Mouse (Mus musculus) ovary, adult 18-20 months (tissue): ENCODE data around the gene Aim2.
"Not testable (repeated sequence)": the region's sequence is repeated elsewhere in the genome, so short reads cannot be mapped to it uniquely, and the experiment has no call there.

ENCODE experiments used
- DNase-seq: peaks from one replicate; pipeline ENCODE4 v3.0.0; 2022; ENCODE audit warnings: low spot score, mixed read lengths

The Aim2 gene

DNA sequence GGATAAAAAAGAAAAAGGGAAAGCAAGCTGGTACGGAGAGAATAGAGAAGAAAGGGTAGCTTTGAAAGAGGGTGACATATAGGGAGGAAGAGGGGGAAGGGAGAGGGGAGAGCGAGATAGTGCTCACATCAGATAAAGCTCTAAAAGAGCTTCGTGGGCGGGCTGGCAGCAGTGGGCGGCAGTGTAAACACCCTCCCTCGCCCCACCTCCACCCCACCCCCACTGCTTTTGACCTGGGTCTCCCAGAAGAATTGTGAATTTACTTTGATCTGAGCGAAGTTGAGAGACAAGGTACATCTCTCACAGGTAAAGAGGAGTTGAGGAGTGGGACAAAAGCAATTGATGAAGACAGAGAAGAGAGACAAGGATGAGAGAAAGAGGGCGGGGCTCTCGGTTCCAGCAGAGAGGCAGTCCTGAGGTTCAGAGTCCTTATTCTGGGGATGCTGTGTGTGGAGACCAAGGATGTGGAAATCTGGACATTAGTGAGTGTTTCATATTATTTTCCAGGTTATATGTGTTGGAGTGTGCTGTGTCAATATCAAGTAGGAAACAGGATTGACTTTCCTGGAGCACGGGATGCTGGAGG is at the start of gene Aim2:
Aim2 (plus strand) TSS at position 508 of the 586 bp plus-strand sequence.
- DNase-seq: no peak

DNA sequence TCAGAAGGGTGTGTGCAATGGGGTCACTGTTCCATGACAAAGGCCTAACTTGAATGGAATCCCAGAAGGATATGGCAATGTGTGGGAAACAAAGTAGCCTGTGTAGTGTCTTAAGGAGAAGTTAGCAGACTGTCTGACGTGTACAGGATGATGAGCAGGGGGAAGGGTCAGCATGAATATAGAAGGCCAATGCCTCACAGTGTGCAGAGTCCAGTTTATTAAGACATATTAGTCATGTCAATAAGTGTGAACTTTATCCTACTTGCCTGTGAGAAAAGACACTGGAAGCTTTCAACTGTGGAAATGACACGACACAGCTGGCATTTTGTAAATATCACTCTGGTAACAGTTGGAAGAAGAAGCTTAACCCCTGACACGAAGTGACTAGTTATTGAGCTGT is 47.9 kb upstream of the Aim2 start:
- DNase-seq: not testable (repeated sequence)

DNA sequence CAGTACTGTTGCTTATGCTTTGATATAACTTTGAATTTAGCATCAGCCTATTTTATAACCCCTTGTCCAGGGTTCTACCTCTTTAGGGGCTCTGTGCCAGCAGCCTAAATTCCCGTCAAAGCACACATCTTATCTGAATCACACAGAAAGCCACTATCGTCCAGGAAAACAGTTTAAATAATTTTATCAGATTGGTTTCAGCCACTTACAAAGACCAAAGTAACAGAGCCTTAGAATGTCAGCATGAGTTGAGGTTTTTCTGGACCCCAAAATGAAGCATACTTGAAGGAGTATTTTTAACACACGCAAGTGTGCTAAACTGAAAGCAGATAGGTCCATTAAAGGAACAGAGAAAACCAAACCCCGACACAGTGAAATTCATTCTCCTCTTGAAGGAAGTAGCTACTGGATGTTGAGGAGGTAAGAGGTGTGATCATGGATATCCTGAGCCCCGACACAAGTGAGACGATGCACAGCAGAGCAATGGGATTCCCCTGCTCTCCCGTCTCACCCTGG is 37.1 kb upstream of the Aim2 start:
- DNase-seq: not testable (repeated sequence)

DNA sequence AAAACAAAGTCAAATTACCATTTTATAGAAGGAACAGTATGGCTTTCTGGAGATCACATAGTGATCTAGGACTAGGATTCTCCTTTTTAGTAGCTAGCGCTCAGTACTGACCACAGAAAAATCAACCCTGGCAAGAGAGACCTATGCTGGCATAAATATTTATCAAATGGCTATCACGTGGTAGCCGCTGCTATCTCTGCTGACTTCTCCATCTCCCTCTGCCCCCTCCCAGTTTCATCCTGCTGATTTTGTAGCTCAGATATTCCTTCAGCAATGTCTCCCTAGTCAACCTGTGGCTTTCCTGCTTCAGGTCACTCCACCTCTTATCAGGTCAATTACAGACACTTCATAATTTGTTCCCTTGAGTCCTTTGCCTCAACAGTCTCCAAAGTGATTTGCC is 35.0 kb upstream of the Aim2 start:
- DNase-seq: no peak

DNA sequence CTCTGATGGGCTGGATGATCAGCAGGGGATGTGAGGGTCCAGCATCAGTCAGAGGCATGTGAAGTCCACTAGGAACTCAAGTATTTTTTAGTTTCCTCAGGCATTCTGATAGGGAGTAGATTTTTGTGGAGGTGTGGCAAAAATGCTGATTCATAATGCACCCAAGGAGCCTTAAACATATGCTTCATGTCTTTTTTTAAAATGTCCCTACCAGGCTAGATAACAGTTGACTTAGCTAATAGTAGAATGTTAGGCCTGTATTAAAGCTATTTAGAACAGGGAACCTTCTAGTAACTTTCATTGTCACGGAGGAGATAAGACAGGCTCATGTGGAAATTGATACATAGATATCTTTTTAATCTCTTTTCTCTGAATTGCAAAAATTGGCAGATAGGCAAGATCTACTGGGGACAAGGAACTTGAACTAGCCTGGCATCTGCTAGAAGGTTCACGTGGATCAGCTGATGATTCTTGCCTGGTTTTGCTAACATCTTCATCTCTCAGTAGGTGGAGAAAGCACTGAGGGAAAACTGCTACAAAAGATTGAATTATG is 32.7 kb upstream of the Aim2 start:
- no peak for DNase-seq

DNA sequence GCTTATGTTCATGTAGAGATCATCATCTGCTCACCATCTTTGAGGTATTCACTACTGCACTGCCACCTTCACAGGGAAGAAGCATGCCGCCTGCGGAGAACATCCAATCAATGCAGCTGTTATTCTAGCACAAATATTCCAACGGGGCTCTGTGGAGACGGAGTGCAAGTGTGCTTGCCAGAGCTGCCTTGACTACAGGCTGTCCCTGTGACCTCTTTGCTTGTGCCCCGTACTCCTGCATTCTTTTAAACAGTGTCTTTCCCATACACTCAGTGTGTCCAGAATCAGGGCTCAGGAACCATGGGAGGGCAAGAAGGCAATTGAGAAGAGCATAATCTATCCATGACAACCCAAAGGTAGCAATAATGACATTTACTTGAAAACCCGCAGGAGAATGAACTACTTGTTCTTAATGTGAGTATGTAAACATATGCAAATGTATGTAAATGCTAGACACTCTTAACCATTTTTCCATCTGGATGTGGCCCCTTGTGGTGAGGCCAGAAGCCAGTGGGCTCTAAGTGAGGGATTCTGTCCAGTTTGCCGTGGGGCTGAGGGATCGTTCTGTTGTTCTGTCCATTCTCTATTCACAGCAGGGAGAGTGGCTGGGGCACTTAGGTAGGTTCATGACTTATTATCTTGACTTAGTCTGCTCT is 29.0 kb upstream of the Aim2 start:
- no peak for DNase-seq

DNA sequence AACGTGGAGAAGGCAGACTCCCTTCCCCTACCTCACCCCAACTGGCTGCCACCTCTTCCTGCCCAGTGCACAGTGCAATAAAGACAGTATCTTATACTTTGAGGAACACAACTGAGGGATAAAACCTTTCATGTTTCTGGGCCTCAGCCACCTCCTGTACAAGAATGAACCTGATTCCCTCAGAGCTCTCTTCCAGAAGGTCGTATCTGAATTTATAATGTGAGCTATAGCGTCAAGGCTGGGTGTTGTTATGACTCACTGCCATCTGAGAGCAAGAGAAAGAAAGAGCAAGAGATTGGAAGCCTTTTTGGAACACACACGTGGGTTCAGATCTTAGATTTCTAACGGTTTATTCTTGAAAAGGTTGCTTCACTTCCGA is 28.4 kb upstream of the Aim2 start:
- DNase-seq: no peak

DNA sequence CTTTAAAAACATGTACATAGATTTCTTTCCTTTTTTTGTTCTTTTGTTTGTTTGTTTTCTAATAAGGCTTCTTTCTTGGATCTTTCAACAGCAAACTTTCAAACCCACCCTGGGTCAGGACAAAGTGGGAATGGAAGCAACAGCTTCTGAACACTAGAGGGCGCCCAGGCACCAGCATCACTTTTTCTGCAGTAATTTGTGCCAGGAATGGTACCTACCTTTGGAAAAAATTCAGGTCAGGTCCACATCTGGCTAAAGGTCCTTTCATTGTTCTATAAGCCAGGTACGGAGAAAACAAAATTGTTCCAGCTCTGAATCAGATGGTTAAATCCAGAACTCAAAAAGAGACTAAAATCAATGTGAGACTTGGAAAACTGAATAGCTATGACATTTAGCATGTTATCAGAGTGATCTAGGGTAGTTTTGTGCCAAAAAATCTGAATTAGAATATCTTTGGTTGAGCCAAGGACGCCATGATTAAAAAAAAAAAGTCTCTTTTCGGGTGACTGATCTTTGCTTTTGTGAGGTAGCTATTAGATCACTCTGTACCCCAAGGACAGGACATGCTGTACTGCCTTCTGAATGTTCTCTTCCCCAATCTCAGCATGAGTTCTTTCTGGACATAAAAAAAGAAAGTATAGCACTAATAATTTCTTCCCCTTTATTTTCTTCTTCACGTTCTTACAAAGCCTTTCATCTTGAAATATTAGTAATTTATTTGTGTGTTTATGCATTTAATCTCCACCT is 26.7 kb upstream of the Aim2 start:
- DNase-seq: no peak

DNA sequence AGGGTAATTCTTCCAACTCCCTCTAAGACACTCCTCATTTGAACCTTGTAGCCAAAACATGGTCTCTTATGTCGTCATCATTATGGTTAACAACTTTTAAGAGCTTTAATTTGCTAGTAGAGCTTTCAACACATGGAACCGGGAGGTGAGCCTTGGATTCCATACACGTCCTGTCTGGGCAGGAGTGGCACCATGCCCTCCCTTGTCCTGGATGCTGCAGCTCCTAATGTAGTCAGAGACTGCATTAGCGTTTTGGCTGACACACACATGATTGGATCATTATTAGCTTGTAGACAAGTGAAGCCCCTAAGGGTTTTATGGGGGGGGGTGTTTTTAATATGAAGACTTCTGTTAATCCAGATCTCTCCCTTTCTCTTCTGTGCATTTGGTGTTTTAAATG is 25.7 kb upstream of the Aim2 start:
- DNase-seq: no peak

DNA sequence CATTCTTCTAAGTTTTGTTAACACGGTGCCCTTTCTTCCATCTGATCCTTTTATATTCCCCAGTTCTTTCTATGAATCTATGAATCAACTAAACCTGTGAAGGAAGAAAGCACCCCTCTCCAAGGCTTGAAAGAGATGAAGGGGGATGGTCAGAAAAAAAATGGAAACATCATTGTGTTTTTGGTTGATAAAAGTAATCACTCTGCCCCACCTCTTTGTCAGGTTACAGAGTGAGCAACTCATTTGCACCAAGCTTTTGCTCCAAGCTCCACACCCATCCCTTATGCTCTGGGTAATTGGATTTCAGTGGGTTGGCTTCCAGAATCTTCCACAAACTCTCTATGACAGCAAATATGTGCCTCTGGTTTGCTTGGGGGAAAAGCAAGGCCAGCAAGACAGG is 25.3 kb upstream of the Aim2 start:
- no peak for DNase-seq

DNA sequence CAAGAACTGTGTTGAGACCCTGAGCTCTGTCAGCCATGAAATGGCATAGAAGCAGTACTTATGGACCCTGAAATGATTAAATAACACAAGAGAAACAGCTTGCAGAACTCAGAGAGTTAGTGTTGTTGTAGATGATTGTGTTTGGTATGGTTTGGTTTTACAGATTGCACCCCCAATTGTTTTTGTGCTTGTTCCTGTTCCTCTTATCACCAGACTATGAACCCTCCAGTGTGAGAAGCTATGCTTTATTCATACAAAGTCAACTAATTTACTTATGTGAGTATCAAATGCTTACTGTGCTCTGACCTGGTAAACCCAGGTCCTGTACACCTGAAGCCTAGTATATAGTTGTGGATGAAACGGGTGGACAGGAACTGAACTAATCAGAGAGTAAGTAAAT is 24.1 kb upstream of the Aim2 start:
- no peak for DNase-seq

DNA sequence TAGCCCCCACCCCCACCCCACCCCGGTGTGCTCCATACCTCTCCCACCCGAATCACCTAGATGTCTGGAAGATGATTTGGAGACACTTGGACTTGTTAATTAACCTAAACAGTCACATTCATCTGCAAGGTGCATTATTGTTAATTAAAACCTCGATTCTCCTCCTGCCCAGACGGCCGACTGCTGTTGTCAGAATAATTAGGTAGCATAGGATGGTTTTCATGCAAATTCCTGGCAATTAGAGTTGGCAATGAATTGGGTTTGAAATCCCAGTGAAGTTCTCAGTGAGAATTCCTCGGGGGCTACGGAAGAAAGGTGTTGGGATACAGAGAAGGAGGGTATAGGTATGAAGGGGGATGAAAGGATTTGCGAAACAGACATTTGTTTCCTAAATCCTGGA is 22.2 kb upstream of the Aim2 start:
- DNase-seq: no peak

DNA sequence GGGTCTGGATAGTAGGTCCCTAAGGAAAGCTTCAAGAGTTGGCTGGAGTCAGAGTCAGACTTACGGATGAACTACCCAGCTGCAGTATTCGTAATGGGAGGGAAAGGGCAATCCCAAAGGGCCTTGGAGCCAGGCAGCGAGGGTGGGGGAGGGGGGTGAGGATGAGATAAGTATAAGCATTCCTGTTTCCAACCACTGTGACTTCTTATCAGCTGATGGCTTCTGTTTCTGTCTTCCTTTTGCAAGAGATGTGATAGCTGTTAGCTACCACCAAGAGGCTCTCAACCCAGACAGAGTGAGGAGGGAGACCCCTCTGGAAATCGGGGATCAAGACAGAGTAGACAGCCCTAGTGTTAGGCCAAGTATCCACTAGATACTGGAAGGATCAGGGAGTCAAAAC is 21.5 kb upstream of the Aim2 start:
- DNase-seq: no peak

DNA sequence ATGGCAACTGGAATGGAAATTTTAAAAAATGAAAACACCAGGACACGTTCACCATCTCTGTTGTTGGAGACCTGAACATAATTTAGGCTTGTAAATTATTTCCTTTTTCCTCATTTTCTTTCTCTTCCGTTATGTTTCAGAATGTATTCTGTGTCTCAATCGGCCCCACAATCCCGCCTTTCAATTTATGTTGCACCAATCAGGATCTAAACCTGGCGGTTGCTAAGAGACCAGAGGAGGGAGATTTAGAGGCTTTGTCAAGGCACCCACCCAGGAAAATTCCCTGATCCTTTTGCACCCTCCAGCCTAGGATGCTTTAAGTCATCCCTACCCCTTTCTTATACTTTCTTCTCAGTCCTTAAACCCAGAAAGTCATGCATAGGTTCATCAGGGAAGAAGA is 20.9 kb upstream of the Aim2 start:
- DNase-seq: no peak

DNA sequence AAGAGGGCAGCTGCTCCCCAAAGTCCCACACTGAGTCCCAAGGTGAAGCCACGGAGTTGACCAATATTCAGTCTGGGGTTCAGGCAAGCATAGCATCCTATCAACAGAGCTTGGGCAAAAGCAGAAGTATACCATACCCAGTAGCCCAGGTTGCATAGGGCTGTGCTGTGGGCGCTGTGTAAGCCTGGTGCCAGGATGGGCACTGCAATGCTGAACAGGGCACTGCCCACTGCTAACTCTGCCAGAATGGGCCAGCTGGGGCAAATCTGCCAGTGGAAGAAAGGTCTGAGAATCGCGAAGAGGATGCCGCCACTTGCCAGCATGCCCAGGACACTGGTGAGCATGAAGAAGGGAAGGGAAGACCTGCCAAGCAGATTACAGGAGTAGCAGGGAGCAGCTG is 18.3 kb upstream of the Aim2 start:
- no peak for DNase-seq

DNA sequence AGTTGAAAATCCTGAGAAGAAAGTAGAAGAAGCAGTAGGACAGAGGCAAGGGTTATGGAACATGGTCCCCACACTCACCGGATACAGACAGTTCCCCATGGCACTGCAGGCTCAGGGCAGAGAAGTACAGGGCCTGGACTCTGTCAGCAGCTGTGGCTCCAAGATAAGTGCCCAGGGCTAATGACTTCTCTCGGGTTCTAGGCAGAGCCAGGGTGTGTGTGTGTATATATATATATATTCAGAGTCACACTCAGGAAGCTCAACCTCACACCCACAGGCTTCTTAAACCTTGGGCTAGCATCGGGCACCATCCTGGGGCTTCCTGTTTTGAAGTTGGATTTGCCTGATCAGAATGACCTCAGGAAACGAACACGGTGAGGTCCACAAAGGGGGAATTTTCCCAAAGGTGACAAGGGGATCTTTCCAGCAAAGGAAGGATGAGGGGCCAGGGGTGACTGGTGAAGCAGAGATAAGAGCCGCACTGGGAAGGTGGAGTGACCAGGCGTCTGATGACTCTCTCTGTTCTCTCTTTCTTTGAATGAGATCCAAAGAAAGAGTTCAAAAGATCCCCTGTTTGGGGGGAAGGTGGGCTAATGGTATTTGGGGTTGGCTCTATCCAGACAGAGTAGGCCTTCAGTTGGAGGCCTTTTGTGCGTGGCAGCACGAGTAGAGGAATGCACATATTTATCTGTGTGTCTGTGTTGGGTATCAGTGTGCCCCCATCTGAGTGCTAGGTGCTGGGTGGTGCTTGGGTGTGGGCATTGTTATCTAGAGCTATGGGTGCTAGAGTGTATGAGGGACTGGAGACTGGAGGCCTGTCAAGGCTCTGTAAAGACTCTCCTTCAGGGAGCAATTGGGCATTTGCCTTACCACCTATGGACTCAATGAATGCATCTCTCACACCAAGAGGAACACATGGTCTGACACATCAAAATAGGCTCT is 17.1 kb upstream of the Aim2 start, which contains the start of gene Ackr1:
Ackr1 (minus strand) TSS at position 439 of the 942 bp plus-strand sequence.
- no peak for DNase-seq

DNA sequence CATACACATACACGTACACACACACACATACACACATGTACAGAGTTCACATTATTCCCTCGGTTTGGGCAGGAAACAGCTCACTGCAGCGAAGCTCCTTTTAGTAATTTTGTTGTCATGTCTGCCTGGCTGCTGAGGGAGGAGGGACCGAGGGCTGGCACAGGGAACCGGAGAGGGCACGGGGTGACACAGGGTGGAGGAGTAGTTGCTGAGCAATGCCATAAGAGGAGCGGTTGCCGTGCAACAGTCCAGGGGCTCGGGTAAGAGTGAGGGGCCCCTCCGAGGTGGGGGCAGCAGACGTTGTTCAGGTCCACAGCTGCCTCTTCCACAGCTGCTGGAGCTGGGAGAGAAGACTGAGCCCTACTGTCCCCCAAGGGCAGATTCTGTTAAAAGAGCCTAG is 14.8 kb upstream of the Aim2 start:
- DNase-seq: no peak

DNA sequence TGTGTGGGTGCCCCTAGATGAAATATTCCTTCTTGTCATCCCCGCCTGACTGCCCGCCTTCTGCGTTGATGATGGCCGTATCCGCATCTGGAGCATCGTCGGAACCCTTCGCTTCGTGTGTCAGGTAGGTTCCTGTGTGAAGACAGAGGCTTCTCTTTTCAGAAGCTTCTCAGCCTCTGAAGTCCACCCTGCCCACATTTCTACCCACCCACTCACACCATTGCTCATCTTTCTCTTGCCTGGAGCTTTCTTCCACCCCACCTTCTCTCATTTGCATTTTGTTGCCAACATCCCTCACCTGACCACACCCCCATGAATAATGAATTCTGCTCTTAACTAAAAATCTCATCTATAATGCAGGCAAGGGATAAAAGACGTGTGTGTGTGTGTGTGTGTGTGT is 13.7 kb upstream of the Aim2 start:
- no peak for DNase-seq

DNA sequence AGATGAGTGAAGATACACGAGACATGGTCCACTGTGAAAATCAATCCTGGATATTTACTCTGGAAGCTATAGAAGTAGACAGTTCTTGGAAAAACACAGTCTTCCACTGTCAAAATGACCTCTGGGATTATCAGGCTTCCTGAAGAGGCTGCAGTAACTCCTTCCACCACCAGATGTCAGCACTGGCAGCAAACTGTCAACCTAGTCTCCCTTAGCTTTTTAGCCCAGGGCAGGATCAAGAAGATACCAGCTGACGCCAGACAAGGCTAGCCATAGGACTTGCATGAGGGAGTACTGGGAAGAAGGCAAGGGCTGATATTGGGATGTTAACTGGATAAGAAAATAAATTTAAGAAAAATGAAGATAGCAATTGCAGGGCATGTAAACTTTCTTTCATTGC is 11.1 kb upstream of the Aim2 start:
- no peak for DNase-seq

DNA sequence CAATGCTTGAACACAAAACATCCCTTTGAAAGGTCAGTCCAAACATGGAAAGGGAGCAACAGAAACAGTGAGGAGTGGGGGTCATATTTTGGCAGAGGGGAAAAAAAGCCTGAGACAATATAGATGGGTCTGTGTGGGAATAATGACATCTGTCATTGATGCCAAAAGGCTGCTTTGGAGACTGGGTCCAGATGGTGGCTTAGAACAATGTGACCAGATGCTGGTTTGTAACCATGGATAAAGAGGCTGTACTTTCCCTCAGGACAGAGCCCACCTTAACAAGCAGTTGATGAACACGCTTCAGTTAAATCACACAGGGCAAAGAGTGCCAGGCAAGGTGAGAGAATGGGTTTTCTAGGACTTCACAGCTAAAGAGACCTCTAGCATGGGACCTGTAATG is 8.3 kb upstream of the Aim2 start:
- no peak for DNase-seq

DNA sequence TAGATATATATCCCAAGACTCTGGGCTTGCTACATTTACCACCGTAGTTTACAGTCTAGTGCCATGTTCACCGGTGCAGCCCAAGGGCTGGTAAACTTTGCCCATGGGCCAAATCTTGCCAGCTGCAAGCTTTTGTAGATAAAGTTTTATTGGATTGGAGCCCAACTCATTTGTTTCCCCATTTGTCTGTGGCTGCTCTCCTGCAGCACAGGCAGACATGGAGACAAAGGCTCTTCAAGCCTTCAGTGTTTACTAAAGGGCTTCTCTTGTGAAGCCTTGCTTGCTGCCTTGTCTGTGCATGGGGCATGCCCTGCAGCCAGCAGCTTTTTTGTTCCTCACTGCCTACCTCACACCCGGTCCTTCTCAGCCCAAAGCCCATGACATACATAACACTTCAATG is 6.7 kb upstream of the Aim2 start:
- DNase-seq: no peak

DNA sequence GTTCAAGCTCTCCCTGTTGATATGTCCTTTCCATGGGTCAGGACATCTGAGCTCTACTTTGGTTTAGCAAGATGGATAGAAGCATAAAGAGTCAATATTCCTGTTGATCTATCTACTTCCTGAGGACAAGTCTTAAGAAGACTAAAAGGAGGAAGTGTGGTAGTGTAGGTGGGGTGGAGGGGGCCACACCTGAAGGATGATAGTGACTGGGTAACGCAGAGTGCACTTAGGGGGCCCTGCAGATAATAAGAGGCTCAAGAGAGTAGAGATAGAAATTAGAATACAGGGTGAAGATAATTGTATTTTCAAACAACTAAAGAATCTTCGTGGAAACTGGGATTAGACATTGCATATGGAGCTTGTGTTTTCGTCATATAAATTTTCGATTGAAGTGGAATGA is 5.6 kb upstream of the Aim2 start:
- no peak for DNase-seq
